Mouse (Mus musculus) CD4-positive naive resting alpha-beta T cell, adult 57 days (primary cell): ENCODE measurements around the gene Mut. TPM values are rescaled to one million over a fixed set of nuclear protein-coding genes. Genes with fewer than 3 reads are reported as not detected.

Experiments
- total RNA-seq: library from RNA; stranded (reverse); gene quantifications from one replicate; pipeline ENCODE4 v1.2.4, GENCODE M21; 2023

The Mut gene
- total RNA-seq: 10.0 TPM

DNA sequence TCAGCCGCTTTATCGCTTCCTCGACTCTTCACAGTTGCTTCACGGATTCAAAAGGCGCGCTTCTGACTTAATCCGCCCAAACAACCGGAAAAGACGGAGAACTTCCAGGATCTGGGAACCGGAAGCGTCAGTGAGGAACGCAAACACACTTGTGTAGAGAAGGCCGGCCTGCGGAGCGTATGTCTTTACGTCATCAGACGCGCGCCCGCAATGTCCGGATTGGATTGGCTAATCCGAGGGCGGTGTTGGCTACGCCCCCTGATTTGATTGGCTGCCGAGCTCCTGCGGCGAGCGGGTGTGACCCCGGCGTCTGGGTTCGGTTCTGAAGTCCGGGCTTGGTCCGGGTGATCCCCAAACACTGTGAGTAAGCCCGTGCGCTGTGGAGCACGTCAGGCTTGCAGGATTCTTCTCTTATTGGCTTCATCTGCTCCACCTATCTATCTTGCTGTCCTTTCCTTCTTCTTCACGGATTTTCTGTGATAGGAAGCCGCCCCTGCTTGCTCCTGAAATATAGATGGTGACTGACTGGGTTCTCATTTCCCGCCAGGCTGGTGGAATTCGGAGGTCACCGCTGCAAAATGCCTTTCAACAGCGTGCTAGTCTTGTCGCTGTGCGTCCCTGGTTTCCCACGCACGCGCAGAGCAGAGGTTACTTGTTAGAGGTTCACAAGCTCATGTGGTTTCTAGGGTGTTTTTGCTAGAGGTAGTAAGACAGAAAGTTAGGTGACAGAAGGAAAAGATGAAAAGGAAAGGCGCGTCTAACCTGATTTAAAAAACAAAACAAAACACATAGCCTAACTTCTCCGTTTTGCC, at the start of gene Mut, which contains the start of gene Cenpq:
TSS of gene Mut (plus strand) at position 266 of the 812 bp plus-strand sequence.
TSS of gene Cenpq (minus strand) at position 628 of the 812 bp plus-strand sequence.

DNA sequence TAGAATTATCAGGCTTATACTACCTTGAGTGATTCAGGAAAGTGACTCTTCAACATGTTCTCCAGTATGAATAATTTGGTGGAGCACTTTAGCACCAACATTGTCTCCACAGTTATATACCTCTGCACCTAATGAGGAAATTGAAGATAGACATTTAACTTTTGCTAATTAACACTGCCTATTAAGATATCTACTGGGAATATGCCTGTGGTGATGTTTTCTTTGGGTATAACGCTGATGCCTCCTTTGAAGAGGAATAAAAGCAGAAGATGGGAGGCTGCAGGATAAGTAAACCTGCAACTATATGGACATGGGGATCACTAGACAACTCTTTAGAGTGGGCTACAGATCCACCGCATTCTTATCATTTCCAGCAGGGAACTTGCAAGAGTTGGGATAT, 20.2 kb upstream of the Mut start, which contains the start of gene Glyatl3:
TSS of gene Glyatl3 (minus strand) at position 101 of the 400 bp plus-strand sequence.

Other genes starting within 250 kb of the Mut start
- not detected for gene Esp1, start 207.6 kb upstream of the Mut start, total RNA-seq
- gene Crisp2, start 127.7 kb upstream of the Mut start, total RNA-seq: not detected
- not detected for gene Rhag, start 123.6 kb upstream of the Mut start, total RNA-seq
- gene 9130008F23Rik, start 54.1 kb upstream of the Mut start, total RNA-seq: not detected
- not detected for gene Glyatl3, start 20.3 kb upstream of the Mut start, total RNA-seq
- gene Cenpq, start 362 bp downstream of the Mut start, total RNA-seq: 28.6 TPM